Mouse (Mus musculus): ENCODE measurements around the gene Anxa2. TPM values are rescaled to one million over a fixed set of nuclear protein-coding genes. Genes with fewer than 3 reads are reported as not detected.
A peak's percentile ranks its signal among the peaks of the same experiment; 100 is the strongest.

Gene Anxa2
- polyA plus RNA-seq, 1 experiment, result 791 TPM

- Histone ChIP-seq H3K4me3 (ENCODE audit: low read depth, low read length) (peak overlapping the region; percentile 79), H3K27me3 (ENCODE audit: control insufficient read depth, insufficient read depth, low read length) (no peaks in the 10 kb centered on the region), H3K36me3 (ENCODE audit: control insufficient read depth, insufficient read depth, low read length) (peaks cover 7% of the 10 kb centered on the region; the same call in 1 of the 2 replicates), H3K4me1 (ENCODE audit: control insufficient read depth, insufficient read depth, insufficient read length, low read length) (peaks cover 24% of the 10 kb centered on the region; the same call in 1 of the 2 replicates), H3K27ac (ENCODE audit: insufficient read depth, low read depth, low read length) (peak overlapping the region; percentile 95)
- 3% methylated on average over 32 of the region's 32 CpGs for whole genome bisulfite sequencing
- TF ChIP-seq CTCF (IDR thresholded peaks at IDR 0.05; ENCODE audit: extremely low read depth, insufficient read length, insufficient replicate concordance, low read depth, low read length) (no peak), POLR2A (IDR thresholded peaks at IDR 0.05; ENCODE audit: low read depth, low read length) (peak; percentile 31; the same call in 1 of the 2 replicates)
Observed at GRCm38 (mm10) chr9:69453901-69454666, 664 bp downstream of the Anxa2 start.

- TF ChIP-seq CTCF (IDR thresholded peaks at IDR 0.05; ENCODE audit: extremely low read depth, insufficient read length, insufficient replicate concordance, low read depth, low read length), result no peak
- no peak for TF ChIP-seq POLR2A (IDR thresholded peaks at IDR 0.05; ENCODE audit: low read depth, low read length)
- Histone ChIP-seq H3K4me3 (ENCODE audit: low read depth, low read length) (peak overlapping the region; percentile 79; the same call in 1 of the 2 replicates), H3K36me3 (ENCODE audit: control insufficient read depth, insufficient read depth, low read length) (peaks cover 11% of the 10 kb centered on the region), H3K4me1 (ENCODE audit: control insufficient read depth, insufficient read depth, insufficient read length, low read length) (peaks cover 30% of the 10 kb centered on the region; the same call in 1 of the 2 replicates), H3K27ac (ENCODE audit: insufficient read depth, low read depth, low read length) (peak overlapping the region; percentile 95), H3K27me3 (ENCODE audit: control insufficient read depth, insufficient read depth, low read length) (no peaks in the 10 kb centered on the region)
- WGBS, result 35% methylated on average over 4 of the region's 4 CpGs
Observed at GRCm38 (mm10) chr9:69454691-69455090, 1.3 kb downstream of the Anxa2 start.

- TF ChIP-seq CTCF (IDR thresholded peaks at IDR 0.05; ENCODE audit: extremely low read depth, insufficient read length, insufficient replicate concordance, low read depth, low read length) (no peak), POLR2A (IDR thresholded peaks at IDR 0.05; ENCODE audit: low read depth, low read length) (peak; percentile 74)
- Histone ChIP-seq H3K4me1 (ENCODE audit: control insufficient read depth, insufficient read depth, insufficient read length, low read length) (peaks cover 36% of the 10 kb centered on the region; the same call in 1 of the 2 replicates), H3K4me3 (ENCODE audit: low read depth, low read length) (peak overlapping the region; percentile 61), H3K27me3 (ENCODE audit: control insufficient read depth, insufficient read depth, low read length) (no peaks in the 10 kb centered on the region), H3K27ac (ENCODE audit: insufficient read depth, low read depth, low read length) (peak overlapping the region; percentile 95), H3K36me3 (ENCODE audit: control insufficient read depth, insufficient read depth, low read length) (peaks cover 12% of the 10 kb centered on the region)
- WGBS, result 7% methylated on average over 4 of the region's 4 CpGs
Observed at GRCm38 (mm10) chr9:69455391-69455790, 2.0 kb downstream of the Anxa2 start.

- peak overlapping the region; percentile 95 for H3K27ac ChIP-seq (ENCODE audit: insufficient read depth, low read depth, low read length)
Observed at GRCm38 (mm10) chr9:69456406-69457075, 3.1 kb downstream of the Anxa2 start.

GRCm38 (mm10) chr9:69457143-69457542 lies 3.7 kb downstream of the Anxa2 start:
- 55% methylated on average over 3 of the region's 3 CpGs for WGBS
- peak overlapping the region; percentile 95 for H3K27ac ChIP-seq (ENCODE audit: insufficient read depth, low read depth, low read length)
- H3K4me3 ChIP-seq (ENCODE audit: low read depth, low read length), result peak overlapping the region; percentile 55; the same call in 1 of the 2 replicates
- peaks cover 37% of the 10 kb centered on the region for H3K4me1 ChIP-seq (ENCODE audit: control insufficient read depth, insufficient read depth, insufficient read length, low read length)
- H3K27me3 ChIP-seq (ENCODE audit: control insufficient read depth, insufficient read depth, low read length), result no peaks in the 10 kb centered on the region
- H3K36me3 ChIP-seq (ENCODE audit: control insufficient read depth, insufficient read depth, low read length), result peaks cover 17% of the 10 kb centered on the region
- TF ChIP-seq CTCF (IDR thresholded peaks at IDR 0.05; ENCODE audit: extremely low read depth, insufficient read length, insufficient replicate concordance, low read depth, low read length) (no peak), POLR2A (IDR thresholded peaks at IDR 0.05; ENCODE audit: low read depth, low read length) (no peak)

More at GRCm38 (mm10) chr9:69456406-69457075, 3.1 kb downstream of the Anxa2 start:
- TF ChIP-seq CTCF (IDR thresholded peaks at IDR 0.05; ENCODE audit: extremely low read depth, insufficient read length, insufficient replicate concordance, low read depth, low read length) (no peak), POLR2A (IDR thresholded peaks at IDR 0.05; ENCODE audit: low read depth, low read length) (peak; percentile 33; the same call in 1 of the 2 replicates)
- WGBS, result 46% methylated on average over 15 of the region's 15 CpGs
- H3K4me1 ChIP-seq (ENCODE audit: control insufficient read depth, insufficient read depth, insufficient read length, low read length), result peaks cover 37% of the 10 kb centered on the region; the same call in 1 of the 2 replicates
- H3K36me3 ChIP-seq (ENCODE audit: control insufficient read depth, insufficient read depth, low read length), result peaks cover 15% of the 10 kb centered on the region
- H3K4me3 ChIP-seq (ENCODE audit: low read depth, low read length), result peak overlapping the region; percentile 37
- H3K27me3 ChIP-seq (ENCODE audit: control insufficient read depth, insufficient read depth, low read length), result no peaks in the 10 kb centered on the region

GRCm38 (mm10) chr9:69457747-69458625 lies 4.6 kb downstream of the Anxa2 start:
- no peak for TF ChIP-seq POLR2A (IDR thresholded peaks at IDR 0.05; ENCODE audit: low read depth, low read length)
- no peak for TF ChIP-seq CTCF (IDR thresholded peaks at IDR 0.05; ENCODE audit: extremely low read depth, insufficient read length, insufficient replicate concordance, low read depth, low read length)
- Histone ChIP-seq H3K4me3 (ENCODE audit: low read depth, low read length) (peak overlapping the region; percentile 55), H3K36me3 (ENCODE audit: control insufficient read depth, insufficient read depth, low read length) (peaks cover 22% of the 10 kb centered on the region), H3K27ac (ENCODE audit: insufficient read depth, low read depth, low read length) (peak overlapping the region; percentile 95), H3K4me1 (ENCODE audit: control insufficient read depth, insufficient read depth, insufficient read length, low read length) (peaks cover 36% of the 10 kb centered on the region), H3K27me3 (ENCODE audit: control insufficient read depth, insufficient read depth, low read length) (no peaks in the 10 kb centered on the region)
- 5% methylated on average over 14 of the region's 14 CpGs for WGBS

Data from small intestine, adult 2 months (tissue).